Mouse (Mus musculus): ENCODE results near the gene Nelfe.

- peak; percentile 89 for TF ChIP-seq POLR2A (IDR thresholded peaks at IDR 0.05; ENCODE audit: insufficient read depth, low read depth, low read length)
- no peak for TF ChIP-seq CTCF (IDR thresholded peaks at IDR 0.05)
- 0 out of 2 replicates have a peak, but pooled peaks have one; percentile 8 for TF ChIP-seq EP300 (IDR thresholded peaks at IDR 0.05; ENCODE audit: insufficient read depth, low read depth, low read length)
Observed at GRCm38 (mm10) chr17:34836856-34837221, 13.4 kb upstream of the Nelfe start, which contains the start of the genes Stk19 and Dxo.
